Mouse (Mus musculus) embryo, embryonic 11 days (tissue): Measurements from ENCODE around the gene Itgb2.

Experiments used
- DNase-seq: peaks from one replicate; pipeline ENCODE4 v3.0.0-alpha.2; 2015

The Itgb2 gene

GRCm38 (mm10) chr10:77517066-77517620 is 12.9 kb upstream of the Itgb2 start:
- DNase-seq: peak; percentile 77

- DNase-seq: no peak
These were observed 12.3 kb upstream of the Itgb2 start for GRCm38 (mm10) chr10:77517801-77518200.

- no peak for DNase-seq
These were observed 10.9 kb upstream of the Itgb2 start for GRCm38 (mm10) chr10:77519191-77519590.

GRCm38 (mm10) chr10:77520497-77520896 is 9.6 kb upstream of the Itgb2 start:
- DNase-seq: no peak

GRCm38 (mm10) chr10:77522021-77522731 is 7.9 kb upstream of the Itgb2 start:
- DNase-seq: peak; percentile 33

GRCm38 (mm10) chr10:77522746-77523145 is 7.3 kb upstream of the Itgb2 start:
- DNase-seq: no peak

DNA sequence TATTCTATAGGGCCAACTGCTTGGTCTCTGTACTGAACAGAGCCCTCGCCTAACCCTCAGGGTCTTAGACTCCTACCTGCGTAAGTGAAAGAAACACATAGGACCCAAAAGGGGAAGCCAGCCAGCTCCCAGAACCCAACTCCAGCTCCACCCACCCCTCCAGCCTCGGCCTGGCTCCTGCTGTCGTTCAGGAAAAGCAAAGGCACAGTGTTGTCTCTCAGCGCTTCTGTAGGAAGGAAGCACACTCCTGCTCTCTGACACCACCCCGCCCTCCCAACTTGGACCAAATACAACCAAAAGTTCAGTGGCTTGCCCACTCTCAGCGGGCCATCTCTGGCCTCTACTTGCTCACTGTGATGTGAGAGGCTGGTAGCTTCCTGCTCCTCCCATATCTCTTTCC is 6.7 kb upstream of the Itgb2 start:
- no peak for DNase-seq

GRCm38 (mm10) chr10:77526488-77526887 is 3.6 kb upstream of the Itgb2 start:
- no peak for DNase-seq

DNA sequence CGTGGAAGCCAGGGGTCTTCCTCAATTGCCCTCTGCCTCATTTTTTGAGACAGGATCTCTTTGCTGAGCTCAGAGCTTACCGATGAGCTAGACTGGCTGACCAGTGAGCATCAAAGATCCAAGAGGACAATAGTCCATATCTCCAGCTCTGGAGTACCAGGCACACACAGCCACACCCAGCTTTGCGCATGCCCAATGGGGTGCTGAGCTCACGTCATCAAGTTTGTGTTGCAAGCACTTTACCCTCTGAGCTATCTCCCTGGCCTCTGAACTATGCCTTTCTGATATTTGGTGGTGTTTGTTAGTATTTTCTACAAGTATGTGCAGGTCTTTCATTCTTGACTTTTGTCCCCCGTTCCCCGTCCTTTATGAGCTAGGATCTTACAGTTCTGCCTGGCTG is 1.4 kb upstream of the Itgb2 start:
- no peak for DNase-seq

DNA sequence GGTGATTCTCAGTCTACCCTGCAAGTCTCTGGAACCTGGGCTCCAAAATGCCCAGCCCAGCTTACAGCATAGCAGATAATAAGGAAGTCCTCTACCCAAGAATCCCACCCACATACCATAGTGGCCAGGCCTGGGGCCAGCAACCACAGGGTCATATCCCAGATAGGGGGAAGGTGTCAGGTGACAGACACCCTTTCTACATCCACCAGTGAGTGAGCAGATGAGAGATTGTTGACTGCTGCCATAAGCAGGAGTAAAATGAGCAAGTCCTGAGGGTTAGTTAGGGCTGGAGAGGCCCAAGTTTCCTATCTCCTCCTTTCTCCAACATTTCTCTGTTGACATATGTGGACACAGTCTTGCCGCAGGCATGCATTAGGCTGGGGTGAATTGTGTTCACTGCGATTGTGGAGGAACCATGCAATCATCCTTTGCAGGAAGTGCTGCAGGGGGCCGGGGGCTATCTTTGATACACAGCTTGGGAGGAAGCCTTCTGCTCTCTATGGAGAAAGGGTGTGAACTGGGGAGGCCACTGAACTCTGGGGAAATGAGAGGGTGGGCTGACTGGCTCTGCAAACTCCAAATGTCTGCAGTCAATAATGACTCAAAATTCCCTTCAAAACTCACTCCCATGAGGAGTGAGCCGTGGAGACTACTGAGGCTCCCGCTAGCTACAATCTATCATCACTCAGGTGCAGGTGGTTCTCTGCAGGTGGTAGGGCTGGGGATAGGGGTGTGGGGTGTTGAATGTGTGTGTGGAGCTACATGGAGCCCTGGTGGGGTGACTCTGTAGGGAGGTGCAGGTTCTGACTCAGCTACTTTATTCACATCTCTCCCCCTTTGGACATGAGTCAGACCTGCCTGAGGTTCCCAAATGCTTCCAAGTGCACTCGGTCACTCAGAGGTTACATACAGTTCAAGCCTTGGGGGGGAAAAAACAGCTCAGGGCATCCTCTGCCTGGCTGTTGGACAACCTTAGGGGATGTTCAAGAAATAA is 1.3 kb downstream of the Itgb2 start:
- no peak for DNase-seq

DNA sequence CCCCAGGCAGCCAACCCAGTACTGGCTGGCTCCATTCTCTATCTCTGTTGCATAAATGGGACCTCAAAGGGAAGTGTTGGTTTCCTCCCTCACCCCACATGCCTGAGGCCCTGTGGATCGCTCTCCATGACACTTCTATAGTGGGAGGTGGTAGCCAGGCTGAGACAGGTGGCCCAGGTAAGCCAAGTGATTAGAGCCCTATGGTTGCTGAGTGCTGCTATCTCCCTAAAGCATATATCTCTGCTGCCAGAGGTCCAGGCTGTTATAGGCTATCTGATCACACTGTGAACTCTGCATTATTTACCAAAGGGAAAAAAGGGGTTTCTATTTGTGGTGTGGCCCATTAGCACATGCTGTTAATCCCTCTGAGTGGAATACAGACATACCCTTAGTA is 2.0 kb downstream of the Itgb2 start:
- no peak for DNase-seq

GRCm38 (mm10) chr10:77536727-77537126 is 6.7 kb downstream of the Itgb2 start:
- no peak for DNase-seq

- no peak for DNase-seq
These were observed 7.5 kb downstream of the Itgb2 start for GRCm38 (mm10) chr10:77537215-77538209.

DNA sequence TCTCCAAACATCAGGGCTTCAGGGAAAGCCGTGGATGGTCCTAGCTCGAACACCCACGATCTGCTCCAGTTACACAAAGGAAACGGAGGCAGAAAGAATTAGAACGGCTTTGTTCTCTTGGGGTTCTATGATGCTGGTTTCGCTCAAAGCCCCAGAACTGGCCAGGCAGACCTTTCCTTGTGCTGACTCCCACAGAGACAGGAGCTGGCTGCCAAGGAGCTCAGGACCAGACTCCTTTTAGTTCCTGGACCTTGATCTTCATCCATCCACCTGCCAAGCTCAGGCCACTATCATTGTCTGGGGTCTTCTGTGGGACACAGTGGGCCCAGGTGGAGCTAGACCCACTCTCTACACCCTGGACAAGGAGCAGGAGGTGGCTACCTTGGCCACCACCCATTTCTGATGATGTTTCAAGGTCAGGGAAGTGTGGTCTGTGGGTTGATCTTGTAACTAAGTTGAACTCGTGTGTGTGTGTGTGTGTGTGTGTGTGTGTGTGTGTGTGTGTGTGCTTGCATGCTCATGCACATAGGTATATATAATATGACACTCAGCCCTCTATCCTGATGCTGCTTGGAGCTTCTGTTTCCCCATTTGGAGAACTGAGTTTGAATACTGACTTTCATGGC is 9.4 kb downstream of the Itgb2 start:
- DNase-seq: no peak

GRCm38 (mm10) chr10:77540576-77541102 is 10.6 kb downstream of the Itgb2 start:
- no peak for DNase-seq

GRCm38 (mm10) chr10:77541864-77542666 is 12.0 kb downstream of the Itgb2 start:
- no peak for DNase-seq

DNA sequence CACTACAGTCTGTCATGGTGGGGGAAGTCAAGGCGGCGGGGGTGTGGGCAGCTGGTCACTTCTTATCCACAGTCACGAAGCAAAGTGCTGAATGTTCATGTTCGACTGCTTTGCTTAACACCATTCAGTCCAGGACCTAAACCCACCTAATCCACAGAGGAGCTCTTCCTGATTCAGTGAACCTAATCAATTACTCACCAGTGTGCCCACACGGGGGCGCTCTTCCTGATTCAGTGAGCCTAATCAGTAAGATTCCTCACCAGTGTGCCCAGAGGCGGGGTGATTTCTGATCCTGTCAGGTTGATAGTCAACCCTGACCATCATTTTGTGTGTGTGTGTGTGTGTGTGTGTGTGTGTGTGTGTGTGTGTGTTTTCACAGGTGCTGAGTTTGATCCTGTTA is 13.2 kb downstream of the Itgb2 start:
- peak; percentile 70 for DNase-seq

DNA sequence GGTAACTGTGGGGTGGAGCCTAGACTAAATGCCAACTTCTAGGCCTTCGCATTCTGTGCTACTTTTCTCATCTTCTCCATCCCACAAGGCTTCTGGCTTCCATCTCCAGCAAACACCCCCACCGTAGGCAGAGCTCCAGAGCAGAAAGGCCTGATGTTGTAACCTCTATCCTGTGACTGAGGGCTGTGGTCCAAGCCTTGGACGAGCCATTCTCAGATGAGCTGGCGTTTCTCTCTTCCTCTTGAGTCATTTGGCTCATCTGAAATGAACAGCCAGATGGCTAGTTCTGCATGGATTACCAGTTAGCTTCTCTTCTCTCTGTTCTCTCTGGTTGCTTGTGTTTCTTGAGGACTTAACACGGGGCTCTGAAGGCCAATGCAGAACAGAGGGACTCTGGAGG is 14.9 kb downstream of the Itgb2 start:
- DNase-seq: no peak

DNA sequence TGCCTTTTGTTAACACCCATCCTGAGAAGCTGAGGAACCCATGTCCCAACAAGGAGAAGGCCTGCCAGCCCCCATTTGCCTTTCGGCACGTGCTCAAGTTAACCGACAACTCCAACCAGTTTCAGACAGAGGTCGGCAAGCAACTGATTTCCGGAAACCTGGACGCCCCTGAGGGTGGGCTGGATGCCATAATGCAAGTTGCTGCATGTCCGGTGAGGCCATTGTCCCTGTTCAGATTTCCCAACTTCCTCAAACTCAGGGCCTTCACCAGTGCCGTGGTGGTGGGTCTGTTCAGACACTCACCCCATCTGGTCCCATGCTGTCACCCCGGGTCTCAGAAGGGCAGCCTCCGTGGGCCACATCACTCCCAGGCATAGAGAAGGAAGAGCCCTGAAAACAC is 18.5 kb downstream of the Itgb2 start:
- no peak for DNase-seq

DNA sequence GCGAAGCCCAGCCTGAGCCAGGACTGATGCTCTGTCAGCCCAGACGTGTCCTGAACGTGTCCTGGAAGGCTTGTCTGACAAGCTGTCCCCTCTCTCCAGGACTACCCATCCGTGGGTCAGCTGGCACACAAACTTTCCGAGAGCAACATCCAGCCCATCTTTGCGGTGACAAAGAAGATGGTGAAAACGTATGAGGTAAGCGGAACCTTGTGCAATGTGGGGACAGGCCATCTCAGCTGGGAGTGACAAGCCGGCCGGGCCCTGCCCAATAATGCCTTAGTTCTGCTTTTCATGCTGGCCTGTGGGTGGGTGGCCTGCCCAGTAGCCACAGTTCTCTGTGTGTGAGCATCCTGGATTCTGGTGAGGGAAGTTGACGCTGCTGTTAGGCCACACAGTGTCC is 20.8 kb downstream of the Itgb2 start:
- no peak for DNase-seq

- DNase-seq: no peak
These were observed 22.1 kb downstream of the Itgb2 start for GRCm38 (mm10) chr10:77552162-77552561.
